Mouse (Mus musculus) forebrain, embryonic 16.5 days (tissue): ENCODE measurements at regions not wholly inside any gene's neighbourhood (a gene's known extent, or its start where the extent isn't known, plus 50 kb on each side); places are given as distances from the start of the nearest gene placed in this dataset.

Experiments used
- ATAC-seq: fragments of 200-750 bp; cut with Nextera tagmentation; 2 replicates; pipeline ENCODE4 v1.8.0; 2017; ENCODE audit warnings: mild to moderate bottlenecking, moderate library complexity
- H3K27ac ChIP-seq: fragments of 300-500 bp; sonication (generic); 2 replicates; pipeline ENCODE4 v1.5.1; 2014; ENCODE audit warnings: low read length, control low read depth
- H3K27me3 ChIP-seq: fragments of 300-500 bp; sonication (generic); replicated peaks from 2 replicates; pipeline ENCODE4 v1.6.1; 2014; ENCODE audit warnings: low read length; ENCODE audit not compliant: control insufficient read depth, insufficient read depth
- H3K36me3 ChIP-seq: fragments of 300-500 bp; sonication (generic); 2 replicates; pipeline ENCODE4 v1.6.1; 2014; ENCODE audit not compliant: control insufficient read depth, insufficient read depth
- H3K4me1 ChIP-seq: fragments of 300-500 bp; sonication (generic); replicated peaks from 2 replicates; pipeline ENCODE4 v1.6.1; 2014; ENCODE audit warnings: low read length; ENCODE audit not compliant: control insufficient read depth, insufficient read depth
- H3K4me2 ChIP-seq: fragments of 300-500 bp; sonication (generic); 2 replicates; pipeline ENCODE4 v1.6.1; 2014; ENCODE audit warnings: mild to moderate bottlenecking, low read length, control low read depth
- H3K4me3 ChIP-seq: fragments of 300-500 bp; sonication (generic); replicated peaks from 2 replicates; pipeline ENCODE4 v1.5.1; 2014; ENCODE audit warnings: mild to moderate bottlenecking, low read length, control low read depth
- H3K9ac ChIP-seq: fragments of 300-500 bp; sonication (generic); replicated peaks from 2 replicates; pipeline ENCODE4 v1.6.1; 2014; ENCODE audit warnings: low read depth, low read length, control low read depth
- H3K9me3 ChIP-seq: fragments of 300-500 bp; sonication (generic); 2 replicates; pipeline ENCODE4 v1.6.1; 2016; ENCODE audit warnings: low read length; ENCODE audit not compliant: control insufficient read depth
- WGBS: fragments of 180-500 bp; shearing (Covaris S2); extraction: QIAGEN DNeasy Blood & Tissue Kit; methylation state at CpG from one replicate; pipeline ENCODE4 v1.1.7; 2014; 5-methylcytosine and 5-hydroxymethylcytosine counted together

- H3K27me3 ChIP-seq = no peaks in the 10 kb centered on the region
- H3K36me3 ChIP-seq = no peaks in the 10 kb centered on the region
- no peak for ATAC-seq
- 85% methylated on average over 2 of the region's 2 CpGs for WGBS
- H3K4me2 ChIP-seq = no peak overlapping the region
- no peak overlapping the region for H3K9ac ChIP-seq
- no peaks in the 10 kb centered on the region for H3K9me3 ChIP-seq
- H3K27ac ChIP-seq = no peak overlapping the region
- no peaks in the 10 kb centered on the region for H3K4me1 ChIP-seq
- no peak overlapping the region for H3K4me3 ChIP-seq
Measured at GRCm38 (mm10) chr17:54353063-54353462, 54.2 kb upstream of the Slc5a7 start.

- Histone ChIP-seq H3K4me3 (no peak overlapping the region), H3K9me3 (no peaks in the 10 kb centered on the region), H3K4me1 (no peaks in the 10 kb centered on the region), H3K36me3 (no peaks in the 10 kb centered on the region), H3K9ac (no peak overlapping the region), H3K27ac (no peak overlapping the region), H3K27me3 (no peaks in the 10 kb centered on the region), H3K4me2 (no peak overlapping the region)
- 0 out of 2 replicates have a peak, but pooled peaks have one; percentile 49 for ATAC-seq
- 48% methylated on average over 2 of the region's 2 CpGs for WGBS
Measured at GRCm38 (mm10) chr17:54350881-54351280, 52.0 kb upstream of the Slc5a7 start.
